10 mouse cellular contexts compared by ENCODE assay signal in the genomic region with DNA sequence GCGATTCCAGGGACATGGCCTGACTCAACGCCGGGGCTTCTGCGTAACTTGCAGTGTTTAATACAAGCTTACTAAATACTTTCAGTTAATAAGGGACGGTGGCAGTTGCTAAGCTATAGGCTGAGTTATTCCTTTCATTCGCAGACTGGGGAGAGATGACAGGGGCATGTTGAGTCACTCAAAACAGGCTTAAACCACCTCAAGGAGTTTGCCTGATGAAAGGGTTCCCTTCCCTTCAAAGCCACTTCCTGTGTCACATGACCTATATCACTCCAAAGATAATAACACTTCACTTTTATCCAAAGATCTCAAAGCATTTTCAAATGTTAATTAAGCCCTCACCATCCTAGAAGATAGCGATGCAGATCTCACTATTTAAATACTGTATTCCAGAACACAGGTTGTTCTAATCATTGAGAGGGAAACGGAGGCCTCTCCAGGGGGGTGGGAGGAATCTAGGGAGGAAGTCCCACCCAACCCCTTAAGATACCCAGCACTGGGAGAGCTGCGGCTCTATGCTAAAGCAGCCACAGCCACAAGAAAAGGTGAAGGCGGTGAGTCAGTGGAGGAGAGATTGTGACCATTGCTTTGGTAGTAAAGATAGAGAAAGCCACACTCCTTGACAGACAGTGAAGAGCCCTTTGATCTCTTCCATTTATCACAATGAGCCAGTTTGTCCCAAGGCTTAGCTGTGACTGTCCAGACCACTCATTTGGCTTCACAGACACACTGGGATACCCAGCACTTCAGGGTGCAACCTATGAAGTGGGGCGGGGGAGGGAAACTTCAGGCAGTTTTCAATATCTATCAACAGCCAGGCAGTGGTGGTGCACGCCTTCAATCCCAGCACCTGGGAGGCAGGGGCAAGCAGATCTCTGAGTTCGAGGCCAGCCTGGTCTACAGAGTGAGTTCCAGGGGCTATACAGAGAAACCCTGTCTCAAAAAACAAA.
DNase-seq lines count a peak whose midpoint lies in the region; ATAC-seq lines count a peak whose summit lies in the region.
"Had no signal": no experiment of that assay in that cellular context is flagged by ENCODE, and none has a peak within 500 bp of the region (broad histone marks: within the 10 kb centered on the region; RNA-seq: fewer than 3 reads in every experiment).

No protein-coding gene starts in this region.

- H3K4me3 ChIP-seq in lung, embryonic 16.5 days (ENCODE audit: low read length) = no peak overlapping the region
- H3K4me3 ChIP-seq in liver, embryonic 15.5 days (replicated peaks) = no peak overlapping the region
- H3K4me3 ChIP-seq: limb, embryonic 12.5 days had no signal

- H3K9ac ChIP-seq in lung, embryonic 16.5 days (ENCODE audit: low read length) = no peak overlapping the region
- no peak overlapping the region for H3K9ac ChIP-seq in liver, embryonic 15.5 days
- H3K9ac ChIP-seq: limb, embryonic 12.5 days had no signal

- no peak for DNase-seq in lung, adult 18-20 months
- peak; percentile 31 for DNase-seq in T-cell, adult 2 months (ENCODE audit: low spot score)
- DNase-seq in thymus, postnatal 25 days = peak; percentile 24
- no peak for DNase-seq in spleen, adult 18-20 months
- DNase-seq in Muller cell, postnatal 12 days (ENCODE audit: inconsistent ontology term) = no peak
- DNase-seq: heart, adult 11 months had no signal

- WGBS in lung, embryonic 16.5 days = 32% methylated on average over 13 of the region's 13 CpGs
- 37% methylated on average over 13 of the region's 13 CpGs for WGBS in liver, embryonic 15.5 days (ENCODE audit: insufficient replicate concordance)

- no peaks in the 10 kb centered on the region for H3K27me3 ChIP-seq in lung, embryonic 16.5 days (ENCODE audit: control insufficient read depth, insufficient read depth, low read depth, low read length)
- no peaks in the 10 kb centered on the region for H3K27me3 ChIP-seq in liver, embryonic 15.5 days

- peak overlapping the region; percentile 32 for H3K27ac ChIP-seq in lung, embryonic 16.5 days (ENCODE audit: low read length)
- H3K27ac ChIP-seq in liver, embryonic 15.5 days (replicated peaks) = peak overlapping the region; percentile 51; the same call in 1 of the 2 replicates
- H3K27ac ChIP-seq: limb, embryonic 12.5 days had no signal

- peak; percentile 79 for ATAC-seq in lung, embryonic 16.5 days (ENCODE audit: low read depth)
- peak; percentile 72 for ATAC-seq in liver, embryonic 15.5 days (ENCODE audit: insufficient read depth)
- ATAC-seq: intestine, embryonic 16.5 days had no signal

- H3K36me3 ChIP-seq in lung, embryonic 16.5 days (ENCODE audit: control insufficient read depth, insufficient read depth, low read length) = no peaks in the 10 kb centered on the region
- H3K36me3 ChIP-seq in liver, embryonic 15.5 days (replicated peaks) = no peaks in the 10 kb centered on the region
- H3K36me3 ChIP-seq: limb, embryonic 12.5 days had no signal

- no peaks in the 10 kb centered on the region for H3K9me3 ChIP-seq in lung, embryonic 16.5 days (ENCODE audit: control insufficient read depth, low read length)
- no peaks in the 10 kb centered on the region for H3K9me3 ChIP-seq in liver, embryonic 15.5 days (replicated peaks)
- H3K9me3 ChIP-seq: limb, embryonic 12.5 days had no signal

- H3K4me1 ChIP-seq in lung, embryonic 16.5 days (replicated peaks; ENCODE audit: control insufficient read depth, insufficient read depth, low read length) = no peaks in the 10 kb centered on the region; the same call in 1 of the 2 replicates
- H3K4me1 ChIP-seq in liver, embryonic 15.5 days (replicated peaks) = peaks cover 34% of the 10 kb centered on the region

- no peak overlapping the region for H3K4me2 ChIP-seq in lung, embryonic 16.5 days (ENCODE audit: low read depth, low read length)
- no peak overlapping the region for H3K4me2 ChIP-seq in liver, embryonic 15.5 days
- H3K4me2 ChIP-seq: limb, embryonic 12.5 days had no signal

Comparison
In these comparisons a context has a peak if more than half of its experiments do, and no peak if none do; other contexts are left out.
1. DNase-seq: peak in T-cell, adult 2 months (single experiment) and thymus, postnatal 25 days (single experiment); none in lung, adult 18-20 months (0 of 2), spleen, adult 18-20 months (0 of 2) and Muller cell, postnatal 12 days (single experiment).